Mouse (Mus musculus) effector memory CD4-positive, alpha-beta T cell, adult 7 months (primary cell): Measurements from ENCODE around the gene Adtrp. TPM values are rescaled to one million over a fixed set of nuclear protein-coding genes. Genes with fewer than 3 reads are reported as not detected.

Source experiments
- polyA plus RNA-seq: library from polyadenylated mRNA; unstranded; fragments of 100-300 nt; shearing (Covaris generic); gene quantifications from one replicate; pipeline ENCODE4 v1.2.1, GENCODE M21; 2017

The Adtrp gene
- polyA plus RNA-seq, result 0.49 TPM

DNA sequence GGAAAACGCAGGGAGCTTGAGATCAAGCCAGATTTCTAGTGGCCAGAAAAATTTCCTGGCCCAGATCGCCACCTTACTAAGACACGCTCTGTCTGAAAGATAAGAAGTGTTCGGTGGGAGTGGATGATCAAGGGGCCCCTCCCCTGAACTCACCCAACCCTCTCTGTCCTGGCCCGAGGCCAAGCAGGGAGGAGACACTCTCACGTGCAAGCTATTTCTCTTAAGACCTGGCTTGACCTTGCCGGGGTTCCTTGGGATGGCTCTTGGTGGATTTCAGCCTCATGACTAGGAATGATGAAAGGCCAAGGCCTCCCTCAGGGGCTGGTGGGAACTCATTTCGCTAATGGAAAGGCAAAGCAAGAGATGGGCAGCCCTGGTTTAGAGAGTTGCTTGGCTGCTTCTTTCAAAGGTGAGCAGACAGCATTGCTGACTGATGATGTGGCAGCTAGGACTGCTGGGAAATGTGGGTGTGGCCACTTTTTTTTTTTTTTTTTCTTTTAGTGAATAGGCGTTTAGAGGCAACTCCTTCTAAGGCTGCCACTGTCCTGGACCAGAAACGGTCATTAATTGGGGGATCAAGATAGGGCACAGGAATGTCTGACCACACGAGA lies at the start of gene Adtrp:
Gene Adtrp, minus strand, starts transcription at position 169 of the 611 bp plus-strand sequence.

Other genes starting within 250 kb of the Adtrp start
- 11.2 TPM for gene Tmem170b, start 241.8 kb downstream of the Adtrp start, polyA plus RNA-seq
- 46.4 TPM for gene Hivep1, start 204.3 kb upstream of the Adtrp start, polyA plus RNA-seq